Mouse (Mus musculus): ENCODE results near the gene Rgs2. TPM values are rescaled to one million over a fixed set of nuclear protein-coding genes. Genes with fewer than 3 reads are reported as not detected.

Gene Rgs2
- 707 TPM for polyA plus RNA-seq (2014; fragmentation: Illumina TruSeq; extraction: RNeasy Lipid Tissue Mini Kit (QIAGEN cat#74804))

DNA sequence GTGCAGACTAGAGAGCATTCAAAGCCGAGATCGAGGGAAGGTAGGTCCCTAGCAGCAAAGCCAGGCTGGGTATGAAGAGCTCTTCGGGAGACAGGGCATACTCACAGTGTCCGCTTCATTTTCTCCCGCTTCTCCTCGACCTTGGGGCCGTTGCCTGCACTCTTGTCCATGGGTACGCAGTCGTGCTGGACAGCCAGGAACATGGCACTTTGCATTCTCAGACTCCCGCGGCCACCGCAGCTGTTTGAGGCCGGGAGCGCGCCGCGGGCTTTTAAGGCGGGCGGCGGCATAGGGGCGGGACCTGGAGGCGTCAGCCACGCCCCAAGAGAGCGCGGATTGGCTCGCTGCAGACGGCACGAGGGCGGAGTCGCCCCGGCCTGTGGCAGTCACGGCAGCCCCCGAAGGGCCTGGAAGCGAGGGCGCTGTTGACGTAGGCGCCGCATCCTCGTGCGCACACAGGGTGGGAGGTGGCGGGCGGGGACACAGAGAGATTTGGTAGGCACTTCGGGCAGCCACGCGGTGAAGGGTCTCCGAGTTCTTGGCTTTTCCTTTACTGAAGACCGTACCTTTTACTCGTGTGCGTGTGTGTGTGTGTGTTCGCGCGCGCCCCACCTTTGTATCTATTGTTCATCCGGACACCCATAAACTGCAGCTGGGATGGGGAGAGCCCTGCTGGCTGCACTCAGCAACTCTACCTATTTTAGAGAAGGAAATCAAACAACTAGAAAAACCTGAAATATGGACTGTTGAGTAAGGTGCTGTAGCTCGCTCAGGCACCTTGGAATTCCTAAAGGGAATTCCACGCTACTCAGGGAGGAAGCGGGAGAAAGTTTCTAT, at the start of gene Rgs2:
Gene Rgs2, minus strand, starts transcription at position 258 of the 837 bp plus-strand sequence.

Other genes starting within 250 kb of the Rgs2 start
- 89.1 TPM for gene Trove2, start 227.1 kb downstream of the Rgs2 start, polyA plus RNA-seq (2014; fragmentation: Illumina TruSeq; extraction: RNeasy Lipid Tissue Mini Kit (QIAGEN cat#74804))
- gene Uchl5, start 226.9 kb downstream of the Rgs2 start, polyA plus RNA-seq (2014; fragmentation: Illumina TruSeq; extraction: RNeasy Lipid Tissue Mini Kit (QIAGEN cat#74804)) = 142 TPM
- 102 TPM for gene Rgs13, start 173.2 kb upstream of the Rgs2 start, polyA plus RNA-seq (2014; fragmentation: Illumina TruSeq; extraction: RNeasy Lipid Tissue Mini Kit (QIAGEN cat#74804))
- gene Rgs1, start 245.1 kb upstream of the Rgs2 start, polyA plus RNA-seq (2014; fragmentation: Illumina TruSeq; extraction: RNeasy Lipid Tissue Mini Kit (QIAGEN cat#74804)) = 5.5 TPM